Mouse (Mus musculus) A20 (cell line): ENCODE results near the gene Cyp2a4.
"Not testable (repeated sequence)": the region's sequence is repeated elsewhere in the genome, so short reads cannot be mapped to it uniquely, and the experiment has no call there.

ENCODE experiments used
- DNase-seq: peaks from one replicate; pipeline ENCODE4 v3.0.0-alpha.2; 2011; ENCODE audit warnings: low read depth, low spot score

Gene Cyp2a4

DNA sequence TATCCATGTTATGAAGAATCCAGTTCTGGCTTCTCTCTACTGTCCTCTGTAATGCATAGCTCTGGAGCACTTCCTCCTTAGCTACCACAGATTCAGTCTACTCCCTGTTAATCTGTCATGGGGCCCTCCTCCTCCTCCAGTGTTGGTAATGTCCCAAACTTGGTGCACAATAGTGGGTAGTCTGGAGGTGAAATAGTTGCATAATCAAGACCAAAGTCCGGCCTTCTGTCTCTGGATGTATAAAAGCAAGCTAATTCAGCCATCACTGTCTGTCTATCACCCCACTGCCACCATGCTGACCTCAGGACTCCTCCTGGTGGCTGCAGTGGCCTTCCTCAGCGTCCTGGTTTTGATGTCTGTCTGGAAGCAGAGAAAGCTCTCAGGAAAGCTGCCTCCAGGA, at the start of gene Cyp2a4:
Gene Cyp2a4, plus strand, starts transcription at position 244 of the 400 bp plus-strand sequence.
- not testable (repeated sequence) for DNase-seq

- not testable (repeated sequence) for DNase-seq
Observed at GRCm38 (mm10) chr7:26260034-26260433, 46.9 kb upstream of the Cyp2a4 start, which contains the start of gene Vmn1r184. TSS of gene Vmn1r184 (plus strand) at chr7:26260334.

GRCm38 (mm10) chr7:26303429-26304166, 3.4 kb upstream of the Cyp2a4 start:
- DNase-seq: not testable (repeated sequence)

DNA sequence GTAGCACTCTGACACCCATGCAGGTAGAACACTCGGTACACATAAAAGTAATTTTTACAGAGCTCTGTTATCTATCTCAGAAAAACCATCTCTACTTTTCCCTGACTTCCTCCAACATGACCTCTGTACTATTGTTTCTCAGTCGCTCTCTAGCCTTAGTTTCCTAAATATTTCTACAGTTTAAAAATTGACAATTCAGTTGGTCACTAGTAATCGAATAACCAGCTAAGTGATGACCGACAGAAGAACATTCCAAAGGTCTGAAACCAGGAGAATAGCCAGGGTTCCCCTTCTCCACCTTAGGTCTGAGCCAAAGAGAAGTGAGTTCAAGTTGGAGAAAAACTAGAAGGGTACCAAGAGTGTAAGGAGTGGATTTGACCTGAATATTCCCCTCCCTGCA, 4.8 kb downstream of the Cyp2a4 start:
- DNase-seq: not testable (repeated sequence)

GRCm38 (mm10) chr7:26315194-26315593, 8.2 kb downstream of the Cyp2a4 start:
- not testable (repeated sequence) for DNase-seq

GRCm38 (mm10) chr7:26315809-26316208, 8.8 kb downstream of the Cyp2a4 start:
- DNase-seq: not testable (repeated sequence)

DNA sequence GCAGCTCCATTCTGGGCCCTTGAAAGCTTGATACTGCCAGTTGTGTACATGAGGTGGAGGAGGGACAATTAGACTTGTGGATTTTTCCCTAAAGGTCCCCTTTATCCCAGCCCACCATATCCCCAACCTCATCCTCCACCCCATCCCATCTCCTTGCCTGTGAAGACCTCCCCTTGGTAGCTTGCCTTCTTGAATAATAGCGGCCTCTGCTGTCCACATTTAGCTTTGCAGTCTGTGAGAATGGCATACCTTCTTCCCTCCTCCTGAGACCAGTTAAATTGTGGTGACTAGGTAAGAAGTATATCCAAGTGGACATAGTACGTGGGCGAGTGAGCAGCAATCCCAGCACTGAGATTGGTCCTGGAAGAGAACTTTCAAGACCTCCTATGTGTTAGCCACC, 13.4 kb downstream of the Cyp2a4 start:
- not testable (repeated sequence) for DNase-seq

- DNase-seq: not testable (repeated sequence)
Observed at GRCm38 (mm10) chr7:26350177-26350576, 43.2 kb downstream of the Cyp2a4 start.

DNA sequence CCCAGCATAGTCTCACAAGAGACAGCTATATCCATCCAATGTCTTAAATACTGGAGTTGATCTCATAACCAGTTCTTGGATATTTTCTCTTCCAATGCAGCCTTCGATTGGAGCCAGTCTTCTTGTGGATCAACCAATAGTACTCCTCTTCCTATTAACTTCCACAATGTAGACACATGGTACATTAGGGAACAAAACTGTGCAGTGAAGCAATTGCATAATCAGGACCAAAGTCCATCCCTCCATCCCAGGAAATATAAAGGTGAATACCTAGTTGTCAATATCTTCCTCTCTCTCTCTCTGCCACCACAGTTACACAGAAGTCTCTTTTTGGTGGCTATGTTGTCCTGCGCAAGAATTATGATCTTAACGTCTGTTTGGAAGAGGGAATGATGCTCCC, 45.3 kb downstream of the Cyp2a4 start:
- not testable (repeated sequence) for DNase-seq

DNA sequence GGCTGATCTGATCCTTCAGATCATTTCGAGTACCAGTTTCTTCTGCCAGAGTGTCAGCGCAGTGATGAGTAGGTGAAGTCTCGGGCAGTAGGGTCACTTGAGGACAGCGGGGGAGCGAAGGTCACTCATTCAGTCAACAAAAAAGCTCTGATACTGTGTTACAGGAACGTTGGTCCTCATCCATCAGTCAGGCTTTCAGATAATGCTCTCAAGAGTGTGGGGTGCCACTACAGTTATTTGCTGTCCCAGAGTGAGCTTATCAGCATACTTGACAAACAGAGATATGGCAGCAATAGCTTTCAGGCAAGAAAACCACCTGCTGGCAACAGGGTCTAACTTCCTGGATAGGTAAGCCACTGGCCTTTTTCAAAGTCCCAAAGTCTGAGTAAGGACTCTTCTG, 49.8 kb downstream of the Cyp2a4 start:
- DNase-seq: not testable (repeated sequence)
